Mouse (Mus musculus) macrophage (primary cell): ENCODE measurements around the gene Mterf1a. TPM values are rescaled to one million over a fixed set of nuclear protein-coding genes. Genes with fewer than 3 reads are reported as not detected.
A peak's percentile ranks its signal among the peaks of the same experiment; 100 is the strongest.
"Not testable (repeated sequence)": the region's sequence is repeated elsewhere in the genome, so short reads cannot be mapped to it uniquely, and the experiment has no call there.

Source experiments
- H3K27ac ChIP-seq: fragments of 350-480 bp; formaldehyde crosslinking; 2 replicates; pipeline ENCODE4 v1.9.0; 2021
- H3K36me3 ChIP-seq: fragments of 350-480 bp; formaldehyde crosslinking; 2 replicates; pipeline ENCODE4 v1.9.0; 2021; ENCODE audit errors: inconsistent target
- H3K4me3 ChIP-seq: fragments of 350-480 bp; formaldehyde crosslinking; 2 replicates; pipeline ENCODE4 v1.9.0; 2021; ENCODE audit errors: inconsistent target
- H3K79me2 ChIP-seq: fragments of 350-480 bp; formaldehyde crosslinking; 2 replicates; pipeline ENCODE4 v1.9.0; 2021; ENCODE audit errors: inconsistent target
- WGBS: methylation state at CpG from one replicate; pipeline ENCODE4 v1.1.7; 2026; ENCODE audit warnings: inconsistent platforms; ENCODE audit not compliant: missing documents; 5-methylcytosine and 5-hydroxymethylcytosine counted together
- polyA plus RNA-seq: library from polyadenylated mRNA; stranded (reverse); fragments of 250-400 nt; gene quantifications from 3 replicates; pipeline ENCODE4 v1.2.4, GENCODE M21; 2018; ENCODE audit warnings: inconsistent platforms
- total RNA-seq, 78 experiments: library from RNA; depleted of rRNA; stranded (reverse); fragments of 250-400 nt; gene quantifications; 1 replicate in 9 of 78; 2 replicates in 24 of 78; 3 replicates in 43 of 78; 4 replicates in 2 of 78; pipeline ENCODE4 v1.2.4; 2018; ENCODE audit warnings: inconsistent platforms in 56 of 78

Gene Mterf1a
- total RNA-seq (2018; cell fraction: chromatin; rRNA removed): 10 to 100 TPM in 14 of 26 experiments, 1 to 10 TPM in 12; 1.9 to 30.0 (median 10.5) TPM
- total RNA-seq (2018; cell fraction: cytosol; rRNA removed): 1 to 10 TPM in 25 of 26 experiments, under 1 TPM in 1; 0.94 to 6.6 (median 3.2) TPM
- 10 to 100 TPM in 16 of 26 experiments, 1 to 10 TPM in 10; 1.6 to 33.0 (median 11.4) TPM for total RNA-seq (2018; cell fraction: nucleus; rRNA removed)
- 3.6 to 6.6 TPM (median 5.8 TPM) in 3 replicates for polyA plus RNA-seq

DNA sequence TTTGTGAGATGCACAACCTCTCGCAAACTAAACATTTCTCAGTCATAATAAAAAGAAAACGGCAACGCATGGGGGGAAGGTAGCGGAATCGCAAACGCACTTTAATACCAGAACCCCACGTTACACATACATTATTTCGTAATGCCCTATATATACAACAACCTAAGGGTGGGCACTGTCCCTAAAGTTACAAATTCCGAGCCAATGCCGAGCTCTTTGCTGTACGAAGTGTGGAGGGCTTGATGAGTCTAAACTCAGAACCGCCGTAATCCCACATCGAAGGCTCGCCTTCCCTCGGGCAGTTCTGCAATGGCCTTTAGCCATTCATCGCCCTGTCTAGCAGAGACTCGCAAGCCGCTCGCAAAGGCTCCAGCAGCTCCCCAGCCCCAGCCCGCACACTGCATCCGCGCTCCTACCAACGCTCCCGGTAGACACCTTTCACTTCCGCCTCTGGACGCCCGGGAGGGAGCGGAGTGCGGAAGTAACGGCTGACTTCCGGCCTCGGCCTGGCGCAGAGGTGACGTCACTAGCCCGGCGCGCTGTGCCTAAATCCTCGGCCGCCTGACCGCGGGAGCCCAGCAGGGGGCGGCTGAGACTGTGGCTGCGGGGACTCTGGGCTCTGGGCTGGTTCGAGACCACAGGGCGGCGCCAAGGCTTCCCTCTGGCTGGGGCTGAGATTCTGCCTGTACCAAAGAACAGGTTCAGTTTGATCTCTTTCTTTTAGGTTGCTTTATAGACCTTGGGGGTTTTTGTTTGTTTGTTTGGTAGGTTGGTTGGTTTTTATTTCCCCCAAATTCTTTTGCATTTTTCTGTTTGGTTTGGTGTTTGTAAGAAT is at the start of gene Mterf1a:
TSS of gene Mterf1a (minus strand) at position 475 of the 835 bp plus-strand sequence.
- no CpG with 5 or more reads among the region's 47 CpGs for WGBS
- Histone ChIP-seq H3K4me3 (peak within 1 kb of the TSS; percentile 62), H3K79me2 (peaks cover 10% of the 10 kb centered on the region; the same call in 1 of the 2 replicates)
- not testable (repeated sequence) for H3K27ac ChIP-seq, H3K36me3 ChIP-seq

DNA sequence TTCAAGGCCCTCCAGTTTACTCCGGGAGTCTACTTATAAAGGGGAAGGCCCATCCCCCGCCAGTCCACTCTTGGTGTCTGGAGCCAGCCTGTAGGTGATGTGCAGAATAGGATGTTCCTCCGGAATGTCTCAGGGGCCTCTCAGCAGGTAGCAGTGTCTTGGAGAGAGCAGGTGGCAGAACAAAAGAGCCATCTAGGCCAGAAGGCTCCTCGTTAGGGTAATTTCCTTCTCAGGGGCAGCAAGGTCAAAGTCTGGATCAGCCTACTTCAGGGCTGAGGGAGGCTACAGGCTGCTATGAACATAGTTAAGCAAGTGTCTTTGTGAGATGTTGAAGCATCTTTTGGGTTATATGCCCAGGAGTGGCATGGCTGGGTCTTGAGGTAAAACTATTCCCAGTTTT is 49.4 kb upstream of the Mterf1a start:
- 93% methylated on average over 4 of the region's 4 CpGs for WGBS
- H3K79me2 ChIP-seq: peaks cover 63% of the 10 kb centered on the region; the same call in 1 of the 2 replicates
- H3K27ac ChIP-seq, H3K4me3 ChIP-seq, H3K36me3 ChIP-seq: not testable (repeated sequence)

DNA sequence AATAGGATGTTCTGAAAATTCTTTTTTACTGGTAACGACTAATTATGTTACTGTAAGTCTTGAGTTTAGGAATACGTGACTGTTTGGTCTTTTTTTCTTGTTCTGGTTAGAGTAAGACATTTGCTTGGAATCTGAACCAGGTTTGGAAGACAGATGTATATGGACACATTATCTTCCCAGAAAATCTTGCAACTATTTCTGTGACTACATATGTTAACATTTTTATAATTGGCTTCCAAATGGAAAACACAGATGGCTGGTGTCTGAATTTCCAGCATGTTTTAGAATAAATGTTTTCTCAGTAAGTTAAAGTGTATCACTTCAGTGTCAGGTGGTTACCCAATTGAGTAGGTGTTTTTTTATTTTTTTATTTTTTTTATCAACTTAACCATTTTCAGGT is 47.5 kb upstream of the Mterf1a start:
- WGBS: 89% methylated on average over 2 of the region's 2 CpGs
- Histone ChIP-seq H3K36me3 (no peaks in the 10 kb centered on the region), H3K27ac (no peak overlapping the region), H3K79me2 (peaks cover 61% of the 10 kb centered on the region; the same call in 1 of the 2 replicates), H3K4me3 (no peak overlapping the region)

DNA sequence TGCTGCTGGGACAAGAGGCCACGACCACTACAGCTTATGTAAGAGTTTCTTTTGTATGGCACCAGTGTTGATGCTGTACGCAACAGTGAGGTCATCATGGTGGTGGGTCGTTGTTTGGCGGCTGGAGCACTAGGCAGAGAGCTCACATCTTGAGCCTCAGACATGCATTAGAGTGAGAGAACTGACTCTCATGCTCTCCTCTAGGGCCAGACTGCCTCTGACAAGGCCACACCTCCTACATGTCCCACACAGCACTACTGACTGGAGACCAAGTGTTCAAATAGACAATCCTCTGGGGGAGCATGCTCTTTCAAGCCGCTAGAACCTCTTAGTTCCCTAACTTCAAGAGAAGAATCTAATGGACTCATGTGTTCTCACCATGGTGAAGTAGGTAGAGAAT is 45.6 kb upstream of the Mterf1a start:
- Histone ChIP-seq H3K36me3 (no peaks in the 10 kb centered on the region), H3K27ac (no peak overlapping the region), H3K4me3 (no peak overlapping the region), H3K79me2 (peaks cover 74% of the 10 kb centered on the region)
- WGBS: 93% methylated on average over 4 of the region's 5 CpGs

DNA sequence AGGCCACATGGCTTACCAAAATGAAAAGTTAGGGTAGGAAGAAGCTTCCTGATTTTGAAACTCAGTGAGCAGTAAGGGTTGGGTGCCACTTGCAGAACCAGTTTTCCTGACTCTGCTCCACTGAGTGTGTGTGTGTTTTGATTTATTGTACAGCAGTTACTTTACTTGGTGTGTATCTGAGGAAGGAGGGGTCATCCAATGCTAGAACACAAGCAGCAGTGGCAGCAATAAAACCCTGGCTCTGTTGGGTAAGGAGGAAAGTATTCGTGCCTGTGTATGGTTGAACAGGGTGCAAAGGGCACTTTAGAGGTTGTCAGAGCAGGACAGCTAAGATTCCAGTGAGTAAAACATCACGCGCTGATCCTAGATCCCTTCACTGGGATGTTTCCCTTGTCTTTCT is 45.2 kb upstream of the Mterf1a start:
- H3K27ac ChIP-seq: no peak overlapping the region
- H3K36me3 ChIP-seq: no peaks in the 10 kb centered on the region
- 91% methylated on average over 3 of the region's 3 CpGs for WGBS

DNA sequence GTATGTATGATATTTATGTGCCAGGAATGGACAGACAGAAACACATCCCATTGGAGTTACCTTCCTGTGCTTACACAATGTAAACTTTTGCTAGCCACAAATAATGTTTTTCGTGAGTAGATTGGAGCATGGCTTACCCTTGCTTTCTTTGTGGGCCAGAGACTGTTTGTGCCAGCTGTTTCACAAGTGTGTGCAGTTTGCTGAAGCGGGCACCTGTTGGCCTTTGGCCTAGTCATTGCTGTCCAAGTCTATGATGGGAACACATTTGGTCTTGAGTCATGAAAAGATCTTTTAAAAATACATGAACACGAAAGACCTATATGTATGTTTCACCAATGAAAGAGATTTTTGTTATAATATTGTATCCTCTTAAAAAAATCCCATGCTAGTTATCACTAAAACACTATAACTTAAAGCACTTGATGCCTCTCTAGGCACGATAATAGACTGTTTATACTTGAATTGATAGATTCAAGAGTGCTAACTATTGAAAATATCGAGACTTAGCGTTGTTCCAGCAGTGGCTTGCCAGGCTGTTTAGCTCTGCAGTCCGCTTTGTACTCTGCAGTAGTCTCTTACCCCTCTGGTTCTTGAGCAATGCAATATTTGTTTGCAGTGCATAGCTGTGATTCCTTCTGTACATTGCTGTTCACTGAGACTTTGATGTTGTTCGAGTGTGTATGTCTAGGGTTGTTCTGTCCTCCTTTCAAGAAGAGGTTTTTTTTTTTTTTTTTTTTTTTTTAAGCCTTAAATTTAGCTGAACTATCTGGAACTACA is 42.2 kb upstream of the Mterf1a start:
- H3K79me2 ChIP-seq: peaks cover 82% of the 10 kb centered on the region
- no peak overlapping the region for H3K4me3 ChIP-seq
- no peak overlapping the region for H3K27ac ChIP-seq
- no peaks in the 10 kb centered on the region for H3K36me3 ChIP-seq
- 97% methylated on average over 8 of the region's 8 CpGs for WGBS

More for the DNA sequence above, 45.2 kb upstream of the Mterf1a start:
- H3K79me2 ChIP-seq: peaks cover 74% of the 10 kb centered on the region
- no peak overlapping the region for H3K4me3 ChIP-seq

DNA sequence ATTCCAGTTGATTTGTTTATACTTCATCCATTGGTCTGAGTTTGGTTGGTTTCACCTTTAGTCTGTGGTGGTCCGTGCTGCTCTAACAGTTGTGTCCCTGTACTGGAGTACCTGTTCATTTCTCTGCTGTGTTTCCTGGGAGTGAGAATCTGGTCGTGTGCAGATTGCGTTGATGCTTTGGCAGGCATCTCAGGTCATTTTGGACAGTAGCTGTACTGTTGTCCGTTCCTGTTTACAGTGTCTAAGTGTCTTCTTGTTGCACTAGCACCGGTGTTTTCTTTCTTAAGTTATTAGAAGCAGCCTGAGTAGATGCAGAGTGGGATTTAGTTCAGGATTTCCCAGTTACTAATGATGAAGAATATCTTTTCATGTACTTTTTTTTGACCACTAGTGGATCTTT is 41.5 kb upstream of the Mterf1a start:
- no peak overlapping the region for H3K4me3 ChIP-seq
- no peak overlapping the region for H3K27ac ChIP-seq
- WGBS: 94% methylated on average over 5 of the region's 5 CpGs
- H3K79me2 ChIP-seq: peaks cover 84% of the 10 kb centered on the region
- H3K36me3 ChIP-seq: no peaks in the 10 kb centered on the region

DNA sequence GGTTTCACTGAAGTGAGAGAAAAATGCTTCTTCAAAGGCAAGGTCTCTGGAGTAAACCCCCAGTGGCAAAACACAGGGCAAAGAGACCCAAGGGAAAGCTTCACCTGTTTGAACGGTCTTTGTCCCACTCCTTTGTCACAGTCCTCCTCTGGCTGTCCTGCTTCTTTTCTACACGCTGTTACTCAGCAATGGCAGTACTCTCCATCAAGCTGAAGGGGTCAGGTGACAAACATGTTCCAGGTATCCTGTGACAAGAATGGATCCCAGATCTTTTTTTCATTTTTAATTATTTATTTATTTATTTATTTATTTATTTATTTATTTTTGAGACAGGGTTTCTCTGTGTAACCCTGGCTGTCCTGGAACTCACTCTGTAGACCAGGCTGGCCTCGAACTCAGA is 39.8 kb upstream of the Mterf1a start:
- Histone ChIP-seq H3K4me3 (no peak overlapping the region), H3K79me2 (peaks cover 86% of the 10 kb centered on the region), H3K27ac (no peak overlapping the region), H3K36me3 (no peaks in the 10 kb centered on the region)
- 100% methylated on average over 2 of the region's 3 CpGs for WGBS

DNA sequence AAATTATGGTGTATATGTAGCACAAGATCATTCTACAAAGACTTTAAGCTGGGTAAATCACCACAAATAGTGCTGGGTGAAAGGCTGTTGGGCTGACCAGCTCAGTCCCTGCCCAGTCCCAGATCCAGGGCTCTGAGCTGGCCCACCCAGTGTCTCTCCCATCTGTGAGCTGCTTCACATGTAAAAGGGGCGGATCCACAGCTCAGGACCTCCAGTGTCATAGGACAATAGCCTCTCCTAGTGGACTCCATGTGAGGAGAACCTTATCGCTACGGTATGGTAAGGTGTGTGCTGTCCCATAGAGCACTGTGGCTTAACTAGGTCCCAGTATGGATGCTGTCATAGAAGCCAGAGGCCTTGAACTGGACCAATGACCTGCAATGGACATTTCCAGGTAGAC is 37.9 kb upstream of the Mterf1a start:
- Histone ChIP-seq H3K36me3 (no peaks in the 10 kb centered on the region), H3K27ac (no peak overlapping the region)
- 98% methylated on average over 3 of the region's 3 CpGs for WGBS

DNA sequence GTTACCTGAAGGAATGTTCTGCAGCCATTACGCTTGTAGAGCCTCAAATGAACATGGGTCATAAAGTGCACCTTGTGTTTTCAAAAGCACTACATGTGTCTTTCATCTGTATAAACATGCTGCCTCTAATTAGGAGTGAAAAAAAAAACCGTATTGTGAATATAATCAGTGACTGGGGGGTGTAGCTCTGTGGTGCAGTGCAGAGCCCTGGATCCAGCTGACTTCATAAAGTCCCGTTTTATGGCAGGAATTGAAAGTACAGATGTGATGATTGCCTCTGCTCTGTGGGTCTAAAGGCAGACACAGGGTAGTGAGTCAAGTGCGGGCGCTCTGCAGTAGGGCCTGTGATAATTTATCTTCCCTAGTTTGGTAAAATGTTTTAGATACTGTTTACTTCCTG is 37.0 kb upstream of the Mterf1a start:
- 84% methylated on average over 5 of the region's 5 CpGs for WGBS
- H3K27ac ChIP-seq: no peak overlapping the region
- no peak overlapping the region for H3K4me3 ChIP-seq
- H3K79me2 ChIP-seq: peaks cover 72% of the 10 kb centered on the region
- H3K36me3 ChIP-seq: no peaks in the 10 kb centered on the region

More for the DNA sequence above, 37.9 kb upstream of the Mterf1a start:
- no peak overlapping the region for H3K4me3 ChIP-seq
- H3K79me2 ChIP-seq: peaks cover 80% of the 10 kb centered on the region

DNA sequence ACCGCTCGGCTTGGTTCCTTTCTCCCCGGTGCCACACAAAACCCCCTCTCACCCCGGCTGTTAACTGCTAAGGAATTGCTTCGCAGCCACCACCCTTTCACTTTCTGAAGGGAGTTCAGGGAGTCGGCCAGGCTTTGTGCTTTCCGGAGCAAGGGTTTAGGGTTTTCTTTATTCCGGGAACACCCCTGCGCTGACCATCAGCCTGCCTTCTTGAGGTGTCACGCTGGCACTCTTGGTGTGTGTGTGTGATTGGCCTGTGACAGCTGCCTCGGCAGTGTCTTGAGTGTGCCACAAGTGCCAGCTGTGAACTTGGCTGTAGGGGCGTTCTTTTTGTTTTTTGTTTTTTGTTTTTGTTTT is 34.9 kb upstream of the Mterf1a start:
- 4% methylated on average over 12 of the region's 12 CpGs for WGBS
- peak overlapping the region; percentile 71 for H3K4me3 ChIP-seq
- peak overlapping the region; percentile 25; the same call in 1 of the 2 replicates for H3K27ac ChIP-seq
- no peaks in the 10 kb centered on the region for H3K36me3 ChIP-seq
- H3K79me2 ChIP-seq: peaks cover 51% of the 10 kb centered on the region

DNA sequence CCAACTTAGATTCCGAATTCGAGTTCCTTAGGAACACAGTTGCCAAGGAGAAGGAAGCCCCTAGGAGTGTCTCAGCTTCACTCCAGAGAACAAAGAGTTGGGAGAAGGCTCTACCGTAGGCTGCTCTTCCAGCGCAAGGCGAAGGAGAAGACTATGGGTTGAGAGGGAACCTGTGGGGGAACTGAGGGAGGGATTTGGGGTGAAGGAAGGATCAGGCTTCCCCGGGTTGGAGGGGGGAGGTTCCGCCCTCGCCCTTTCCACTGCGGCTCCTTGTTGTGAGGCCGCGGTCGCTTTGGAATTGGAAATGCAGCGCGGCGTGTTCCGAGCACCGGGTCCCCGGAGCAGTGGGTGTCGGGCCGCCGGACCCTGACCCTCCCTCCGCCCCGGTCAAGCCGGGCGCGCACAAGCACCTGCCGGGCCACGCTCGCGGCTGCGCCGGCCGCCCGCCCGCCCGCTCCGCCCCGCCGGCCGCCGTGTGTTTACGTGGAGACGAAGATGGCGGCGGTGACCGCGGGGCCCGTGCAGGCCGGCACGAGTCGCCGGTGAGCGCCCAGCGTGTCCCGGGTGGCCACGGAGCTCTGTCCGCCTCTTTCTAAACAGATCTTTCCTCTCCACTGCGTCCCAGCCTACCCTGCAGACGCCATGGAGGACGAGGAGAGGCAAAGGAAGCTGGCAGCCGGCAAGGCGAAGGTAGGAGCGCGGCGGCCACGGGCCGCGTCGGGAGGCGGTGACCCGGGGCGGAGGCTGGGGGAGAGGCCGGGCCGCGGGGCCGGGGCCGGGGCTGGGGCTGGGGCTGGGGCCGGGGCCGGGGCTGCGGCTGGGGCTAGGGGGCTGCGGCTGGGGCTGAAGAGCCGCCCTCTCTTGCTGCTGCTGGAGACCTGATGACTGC is 34.3 kb upstream of the Mterf1a start, which contains the start of gene Akap9:
TSS of gene Akap9 (plus strand) at position 254 of the 889 bp plus-strand sequence.
- Histone ChIP-seq H3K36me3 (no peaks in the 10 kb centered on the region), H3K79me2 (peaks cover 44% of the 10 kb centered on the region), H3K4me3 (peak within 1 kb of the TSS; percentile 71), H3K27ac (peak within 1 kb of the TSS; percentile 25; the same call in 1 of the 2 replicates)
- under 1% methylated on average over 81 of the region's 82 CpGs for WGBS

DNA sequence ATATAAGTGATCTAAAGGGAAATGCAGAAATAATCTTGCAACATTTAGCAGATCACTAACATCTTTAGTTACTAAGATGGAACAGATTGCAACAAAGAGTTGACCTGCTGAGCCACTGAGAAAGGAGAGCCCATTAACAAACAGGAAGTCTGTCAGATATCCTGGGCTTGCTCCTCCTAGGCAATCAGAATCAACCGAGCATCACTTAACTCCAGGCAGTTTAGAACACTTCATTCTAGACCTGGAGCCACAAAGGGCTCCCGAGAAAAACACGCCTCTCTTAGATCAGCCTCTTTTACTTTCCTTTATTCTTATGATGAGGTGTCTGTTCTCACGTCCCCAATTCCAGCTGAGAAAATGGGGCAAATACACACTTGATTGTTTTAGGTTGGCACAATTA is 32.9 kb upstream of the Mterf1a start:
- no peak overlapping the region for H3K4me3 ChIP-seq
- H3K27ac ChIP-seq: no peak overlapping the region
- H3K36me3 ChIP-seq: no peaks in the 10 kb centered on the region
- WGBS: 74% methylated on average over 4 of the region's 4 CpGs
- H3K79me2 ChIP-seq: peaks cover 31% of the 10 kb centered on the region

DNA sequence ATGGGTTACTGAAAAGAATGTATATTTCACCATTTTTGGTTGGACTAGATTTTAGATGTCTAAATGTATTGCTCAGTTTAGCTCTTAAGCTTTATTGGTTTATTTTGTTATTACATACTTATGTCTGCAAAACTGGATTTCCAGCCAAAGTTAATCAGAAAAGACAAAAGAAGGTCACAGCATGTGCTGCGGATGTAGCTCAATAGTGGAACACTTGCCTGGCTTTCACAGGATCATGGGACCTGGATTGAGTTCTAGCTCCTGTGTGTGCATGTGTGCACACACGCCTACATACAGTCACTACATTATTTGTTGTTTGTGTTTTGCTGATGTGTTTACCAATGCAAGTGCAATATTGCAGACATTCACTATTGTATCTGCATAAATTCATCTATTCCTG is 28.6 kb upstream of the Mterf1a start:
- Histone ChIP-seq H3K79me2 (no peaks in the 10 kb centered on the region), H3K36me3 (no peaks in the 10 kb centered on the region), H3K4me3 (no peak overlapping the region), H3K27ac (no peak overlapping the region)
- 96% methylated on average over 2 of the region's 2 CpGs for WGBS
